13 mouse cellular contexts compared by ENCODE assay signal in the genomic region with DNA sequence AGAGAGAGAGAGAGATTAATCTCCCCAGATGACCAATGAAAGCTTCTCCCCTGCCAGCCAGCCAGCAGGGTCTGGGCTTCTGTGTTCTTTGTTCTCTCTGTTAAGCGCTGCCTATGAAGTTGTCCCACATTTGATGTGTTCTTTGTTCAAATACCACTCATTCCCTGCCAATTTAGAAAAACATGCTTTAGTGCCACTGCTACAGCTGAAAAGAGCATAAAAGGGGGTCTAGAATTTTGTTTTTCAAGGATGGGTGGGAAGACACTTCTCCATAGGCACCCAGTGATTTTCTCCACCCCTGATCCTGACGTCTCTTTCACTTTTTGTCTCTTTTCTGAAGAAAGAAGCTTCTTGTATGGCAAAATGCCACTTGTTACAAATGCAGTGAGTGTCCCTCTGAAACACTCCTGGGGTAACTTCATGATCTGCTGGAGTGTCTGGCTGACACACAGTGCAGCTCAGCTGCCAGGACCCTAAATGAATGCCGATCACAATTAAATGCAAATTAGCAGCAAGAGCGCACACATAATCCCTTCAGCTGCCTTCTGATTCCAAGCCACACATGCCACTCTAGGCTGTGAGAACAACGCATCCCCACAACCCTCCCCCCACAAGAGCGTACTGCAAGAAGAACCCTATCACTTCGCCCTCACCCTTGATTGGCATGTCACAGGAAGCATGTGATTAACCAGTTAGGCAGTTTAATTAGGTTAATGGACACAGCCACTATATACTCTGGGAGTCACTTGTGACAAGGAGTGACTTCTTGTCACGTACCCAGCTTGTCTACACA.
DNase-seq lines count a peak whose midpoint lies in the region; ATAC-seq lines count a peak whose summit lies in the region.
"Had no signal": no experiment of that assay in that cellular context is flagged by ENCODE, and none has a peak within 500 bp of the region (broad histone marks: within the 10 kb centered on the region; RNA-seq: fewer than 3 reads in every experiment).

No protein-coding gene starts in this region.

- H3K36me3 ChIP-seq in forebrain, embryonic 16.5 days (ENCODE audit: control insufficient read depth, insufficient read depth) = no peaks in the 10 kb centered on the region
- H3K36me3 ChIP-seq in midbrain, embryonic 13.5 days = no peaks in the 10 kb centered on the region
- no peaks in the 10 kb centered on the region for H3K36me3 ChIP-seq in kidney, embryonic 16.5 days (ENCODE audit: insufficient read depth, low read length)
- H3K36me3 ChIP-seq: embryonic facial prominence, embryonic 15.5 days; kidney, embryonic 15.5 days; limb, embryonic 12.5 days; lung, embryonic 15.5 days had no signal

- peaks cover 10% of the 10 kb centered on the region for H3K4me1 ChIP-seq in forebrain, embryonic 16.5 days (replicated peaks; ENCODE audit: control insufficient read depth, insufficient read depth, low read length)
- peaks cover 20% of the 10 kb centered on the region for H3K4me1 ChIP-seq in midbrain, embryonic 13.5 days (replicated peaks)
- no peaks in the 10 kb centered on the region for H3K4me1 ChIP-seq in kidney, embryonic 16.5 days (ENCODE audit: insufficient read depth, low read length)
- H3K4me1 ChIP-seq: embryonic facial prominence, embryonic 15.5 days; kidney, embryonic 15.5 days; lung, embryonic 15.5 days had no signal

- peak; percentile 38 for DNase-seq in CD4-positive, CD25-positive, alpha-beta regulatory T cell, adult 2 months (ENCODE audit: low read depth, low spot score)
- peak; percentile 50 for DNase-seq in brain, embryonic 18.5 days (ENCODE audit: low read depth, low spot score)
- DNase-seq in urinary bladder, postnatal 36 days (ENCODE audit: low spot score in 2 of 2) = no peak
- no peak for DNase-seq in gastrocnemius, postnatal 4 days (ENCODE audit: low spot score in 2 of 2)
- no peak for DNase-seq in heart, postnatal 14 days
- DNase-seq: adrenal gland, postnatal 14 days had no signal

- intact Hi-C loops in heart, postnatal 14 days (cut with DNase I) = no loop called here

- 2% methylated on average over 8 of the region's 8 CpGs for WGBS in forebrain, embryonic 16.5 days
- 5% methylated on average over 8 of the region's 8 CpGs for WGBS in midbrain, embryonic 13.5 days
- 59% methylated on average over 8 of the region's 8 CpGs for WGBS in kidney, embryonic 16.5 days

- no peak overlapping the region for H3K9ac ChIP-seq in forebrain, embryonic 16.5 days (replicated peaks; ENCODE audit: low read depth, low read length)
- no peak overlapping the region for H3K9ac ChIP-seq in midbrain, embryonic 13.5 days (replicated peaks)
- no peak overlapping the region for H3K9ac ChIP-seq in kidney, embryonic 16.5 days (replicated peaks; ENCODE audit: low read length)
- H3K9ac ChIP-seq: embryonic facial prominence, embryonic 15.5 days; kidney, embryonic 15.5 days; limb, embryonic 12.5 days; lung, embryonic 15.5 days had no signal

- no peaks in the 10 kb centered on the region for H3K27me3 ChIP-seq in forebrain, embryonic 16.5 days (replicated peaks; ENCODE audit: control insufficient read depth, insufficient read depth, low read length)
- peaks cover 11% of the 10 kb centered on the region for H3K27me3 ChIP-seq in midbrain, embryonic 13.5 days
- H3K27me3 ChIP-seq in kidney, embryonic 16.5 days (ENCODE audit: insufficient read depth, low read length) = no peaks in the 10 kb centered on the region
- H3K27me3 ChIP-seq: embryonic facial prominence, embryonic 15.5 days; kidney, embryonic 15.5 days; limb, embryonic 12.5 days; lung, embryonic 15.5 days had no signal

- no peak overlapping the region for H3K4me3 ChIP-seq in forebrain, embryonic 16.5 days (replicated peaks; ENCODE audit: low read length)
- no peak overlapping the region for H3K4me3 ChIP-seq in midbrain, embryonic 13.5 days (replicated peaks)
- no peak overlapping the region for H3K4me3 ChIP-seq in kidney, embryonic 16.5 days (ENCODE audit: low read length)
- H3K4me3 ChIP-seq: embryonic facial prominence, embryonic 15.5 days; kidney, embryonic 15.5 days; limb, embryonic 12.5 days; lung, embryonic 15.5 days had no signal

- H3K4me2 ChIP-seq in forebrain, embryonic 16.5 days (ENCODE audit: low read length) = peak overlapping the region; percentile 25
- peak overlapping the region; percentile 26 for H3K4me2 ChIP-seq in midbrain, embryonic 13.5 days (replicated peaks)
- H3K4me2 ChIP-seq in kidney, embryonic 16.5 days (replicated peaks; ENCODE audit: low read depth, low read length) = no peak overlapping the region
- H3K4me2 ChIP-seq: embryonic facial prominence, embryonic 15.5 days; kidney, embryonic 15.5 days; limb, embryonic 12.5 days; lung, embryonic 15.5 days had no signal

- peak overlapping the region; percentile 75 for H3K27ac ChIP-seq in forebrain, embryonic 16.5 days (ENCODE audit: low read length)
- peak overlapping the region; percentile 77 for H3K27ac ChIP-seq in midbrain, embryonic 13.5 days
- H3K27ac ChIP-seq in kidney, embryonic 16.5 days (ENCODE audit: low read length) = no peak overlapping the region
- H3K27ac ChIP-seq: embryonic facial prominence, embryonic 15.5 days; kidney, embryonic 15.5 days; limb, embryonic 12.5 days; lung, embryonic 15.5 days had no signal

- ATAC-seq in forebrain, embryonic 16.5 days = peak; percentile 97
- ATAC-seq in midbrain, embryonic 13.5 days = peak; percentile 97
- no peak for ATAC-seq in kidney, embryonic 16.5 days (ENCODE audit: low FRiP score, low TSS enrichment)

- H3K9me3 ChIP-seq in forebrain, embryonic 16.5 days (ENCODE audit: control insufficient read depth, low read length) = no peaks in the 10 kb centered on the region
- H3K9me3 ChIP-seq in midbrain, embryonic 13.5 days = no peaks in the 10 kb centered on the region
- H3K9me3 ChIP-seq in kidney, embryonic 16.5 days (ENCODE audit: low read length) = no peaks in the 10 kb centered on the region
- H3K9me3 ChIP-seq: embryonic facial prominence, embryonic 15.5 days; kidney, embryonic 15.5 days; limb, embryonic 12.5 days; lung, embryonic 15.5 days had no signal

Comparison
In these comparisons a context has a peak if more than half of its experiments do, and no peak if none do; other contexts are left out.
1. DNase-seq: peak in CD4-positive, CD25-positive, alpha-beta regulatory T cell, adult 2 months (single experiment) and brain, embryonic 18.5 days (single experiment); none in urinary bladder, postnatal 36 days (0 of 2), gastrocnemius, postnatal 4 days (0 of 2) and heart, postnatal 14 days (0 of 2).